12 mouse cellular contexts compared by ENCODE assay signal in genomic region chr17:8433121-8433977, GRCm38 (mm10). TPM values are rescaled to one million over a fixed set of nuclear protein-coding genes. Genes with fewer than 3 reads are reported as not detected.
DNase-seq lines count a peak whose midpoint lies in the region; ATAC-seq and TF ChIP-seq lines count a peak whose summit lies in the region.
"Had no signal": no experiment of that assay in that cellular context is flagged by ENCODE, and none has a peak within 500 bp of the region (broad histone marks: within the 10 kb centered on the region; RNA-seq: fewer than 3 reads in every experiment).

No protein-coding gene starts in this region.

- peak overlapping the region; percentile 65 for H3K4me2 ChIP-seq in heart, embryonic 13.5 days
- H3K4me2 ChIP-seq in forebrain, postnatal 0 days (ENCODE audit: low read depth) = peak overlapping the region; percentile 27
- peak overlapping the region; percentile 37 for H3K4me2 ChIP-seq in midbrain, embryonic 12.5 days (replicated peaks)
- H3K4me2 ChIP-seq: liver, embryonic 15.5 days had no signal

- TF ChIP-seq CTCF in forebrain, postnatal 0 days (IDR thresholded peaks at IDR 0.05; ENCODE audit: low read depth) = no peak
- no peak for TF ChIP-seq CTCF in cerebellum, adult 2 months (IDR thresholded peaks at IDR 0.05; ENCODE audit: borderline replicate concordance, insufficient read depth, low read depth, low read length)

- no peak for ATAC-seq in heart, embryonic 13.5 days (ENCODE audit: extremely low read depth, insufficient number of reproducible peaks, low FRiP score, low TSS enrichment)
- ATAC-seq in forebrain, postnatal 0 days = no peak
- no peak for ATAC-seq in midbrain, embryonic 12.5 days (ENCODE audit: low FRiP score, low read depth)
- no peak for ATAC-seq in erythroid progenitor cell, adult 5-6 weeks (replicated peaks; ENCODE audit: low FRiP score, poor library complexity, severe bottlenecking)

- H3K9ac ChIP-seq in heart, embryonic 13.5 days = no peak overlapping the region
- no peak overlapping the region for H3K9ac ChIP-seq in forebrain, postnatal 0 days
- no peak overlapping the region for H3K9ac ChIP-seq in midbrain, embryonic 12.5 days (replicated peaks)
- H3K9ac ChIP-seq: liver, embryonic 15.5 days had no signal

- H3K9me3 ChIP-seq in heart, embryonic 13.5 days = no peaks in the 10 kb centered on the region
- H3K9me3 ChIP-seq in forebrain, postnatal 0 days (ENCODE audit: low read length) = no peaks in the 10 kb centered on the region
- H3K9me3 ChIP-seq in midbrain, embryonic 12.5 days = no peaks in the 10 kb centered on the region
- H3K9me3 ChIP-seq: liver, embryonic 15.5 days had no signal

- H3K4me3 ChIP-seq in heart, embryonic 13.5 days = peak overlapping the region; percentile 45
- peak overlapping the region; percentile 17 for H3K4me3 ChIP-seq in forebrain, postnatal 0 days (ENCODE audit: low read depth, low read length)
- peak overlapping the region; percentile 17 for H3K4me3 ChIP-seq in midbrain, embryonic 12.5 days
- no peak overlapping the region for H3K4me3 ChIP-seq in cerebellum, adult 2 months (replicated peaks; ENCODE audit: insufficient read depth, low read depth, low read length)
- H3K4me3 ChIP-seq: liver, embryonic 15.5 days had no signal

- no peak for DNase-seq in heart, adult 18-20 months
- peak; percentile 33 for DNase-seq in ES-CJ7 (ENCODE audit: low read depth, low spot score)
- no peak for DNase-seq in forebrain, postnatal 0 days
- no peak for DNase-seq in cerebellum, adult 2 months
- DNase-seq in thymus, postnatal 0 days (ENCODE audit: low spot score) = no peak
- DNase-seq: adrenal gland, postnatal 10 days had no signal

- no peak overlapping the region for H3K27ac ChIP-seq in heart, embryonic 13.5 days (replicated peaks)
- H3K27ac ChIP-seq in forebrain, postnatal 0 days (ENCODE audit: low read depth, low read length) = no peak overlapping the region
- no peak overlapping the region for H3K27ac ChIP-seq in midbrain, embryonic 12.5 days (replicated peaks)
- H3K27ac ChIP-seq in cerebellum, adult 2 months (ENCODE audit: insufficient read depth, low read length) = no peak overlapping the region
- H3K27ac ChIP-seq: liver, embryonic 15.5 days had no signal

- WGBS in heart, embryonic 13.5 days = 2% methylated on average over 52 of the region's 52 CpGs
- 2% methylated on average over 52 of the region's 52 CpGs for WGBS in forebrain, postnatal 0 days
- WGBS in midbrain, embryonic 12.5 days = under 1% methylated on average over 52 of the region's 52 CpGs
- 1% methylated on average over 52 of the region's 52 CpGs for WGBS in cerebellum, adult 2 months

- H3K4me1 ChIP-seq in heart, embryonic 13.5 days = peaks cover 23% of the 10 kb centered on the region
- 0 out of 2 replicates have a peak, but pooled peaks cover 8% of the 10 kb centered on the region for H3K4me1 ChIP-seq in forebrain, postnatal 0 days (ENCODE audit: insufficient read depth)
- peaks cover 20% of the 10 kb centered on the region for H3K4me1 ChIP-seq in midbrain, embryonic 12.5 days
- no peaks in the 10 kb centered on the region for H3K4me1 ChIP-seq in cerebellum, adult 2 months (ENCODE audit: control insufficient read depth, insufficient read depth, low read length)
- H3K4me1 ChIP-seq: liver, embryonic 15.5 days had no signal

- H3K27me3 ChIP-seq in heart, embryonic 13.5 days (replicated peaks) = peaks cover 100% of the 10 kb centered on the region
- H3K27me3 ChIP-seq in forebrain, postnatal 0 days (ENCODE audit: insufficient read depth, low read length) = peaks cover 95% of the 10 kb centered on the region
- peaks cover 99% of the 10 kb centered on the region for H3K27me3 ChIP-seq in midbrain, embryonic 12.5 days
- peaks cover 5% of the 10 kb centered on the region; the same call in 1 of the 2 replicates for H3K27me3 ChIP-seq in cerebellum, adult 2 months (ENCODE audit: control insufficient read depth, insufficient read depth, low read length)

- H3K36me3 ChIP-seq in heart, embryonic 13.5 days = no peaks in the 10 kb centered on the region
- H3K36me3 ChIP-seq in forebrain, postnatal 0 days (ENCODE audit: insufficient read depth) = no peaks in the 10 kb centered on the region
- H3K36me3 ChIP-seq in midbrain, embryonic 12.5 days = no peaks in the 10 kb centered on the region
- H3K36me3 ChIP-seq: liver, embryonic 15.5 days had no signal

- no peak for TF ChIP-seq POLR2A in cerebellum, adult 2 months (IDR thresholded peaks at IDR 0.05; ENCODE audit: borderline replicate concordance, insufficient read depth, low read length)

RNA-seq across cellular contexts. Expression of gene T, which starts 0.9 kb away (rescaled TPM):
- 0.09 and 0.18 TPM in 2 replicates for polyA plus RNA-seq in heart, embryonic 13.5 days (2015; fragmentation: Nextera tagmentation; extraction: Ambion mirVana)
- total RNA-seq in heart, adult 18-20 months (2021) = not detected
- total RNA-seq in forebrain, postnatal 0 days (2014; rRNA removed) = 2.1 TPM in 1 of 2 replicates, not detected in the other
- polyA plus RNA-seq in forebrain, postnatal 0 days (2015; fragmentation: Nextera tagmentation; extraction: Ambion mirVana) = 0.13 and 0.17 TPM in 2 replicates
- polyA plus RNA-seq in midbrain, embryonic 12.5 days (2016; fragmentation: Nextera tagmentation; extraction: Ambion mirVana) = 0.54 and 0.64 TPM in 2 replicates
- 0.15 TPM in 1 of 2 replicates, not detected in the other for polyA plus RNA-seq in cerebellum, adult 2 months (2012; rRNA removed)
- not detected in 2 replicates for total RNA-seq in erythroid progenitor cell, adult 5-6 weeks (2015; ENCODE audit: low replicate concordance)
- total RNA-seq in erythroid progenitor cell, adult 5-6 weeks (2017; ENCODE audit: low replicate concordance) = not detected in 2 replicates
- 0.09 and 0.14 TPM in 2 replicates for polyA plus RNA-seq in thymus, postnatal 0 days (2015; fragmentation: Nextera tagmentation; extraction: Ambion mirVana)
- total RNA-seq: adrenal gland, postnatal 10 days; common myeloid progenitor, adult 5-6 weeks had no signal
- polyA plus RNA-seq: liver, embryonic 15.5 days; urinary bladder, adult 2 months had no signal
